Mouse (Mus musculus): ENCODE measurements around the gene Vav2. TPM values are rescaled to one million over a fixed set of nuclear protein-coding genes. Genes with fewer than 3 reads are reported as not detected.

Gene Vav2
- polyA plus RNA-seq, 1 experiment = 28.1 TPM

- no peak for DNase-seq
- H3K4me1 ChIP-seq (ENCODE audit: control insufficient read depth, insufficient read depth, low read length) = peaks cover 4% of the 10 kb centered on the region; the same call in 1 of the 2 replicates
- no peak overlapping the region for H3K27ac ChIP-seq (ENCODE audit: insufficient read depth, low read depth, low read length)
- H3K27me3 ChIP-seq (replicated peaks; ENCODE audit: control insufficient read depth, insufficient read depth, low read length) = no peaks in the 10 kb centered on the region
- TF ChIP-seq POLR2A (IDR thresholded peaks at IDR 0.05; ENCODE audit: low read depth, low read length) (no peak), CTCF (conservative IDR thresholded peaks at IDR 0.05; ENCODE audit: insufficient read depth, insufficient read length, low read depth, low read length) (no peak)
- no peaks in the 10 kb centered on the region for H3K36me3 ChIP-seq (ENCODE audit: control insufficient read depth, insufficient read depth, low read length)
- no peak overlapping the region for H3K4me3 ChIP-seq (ENCODE audit: insufficient read depth, low read depth, low read length)
- WGBS = 70% methylated on average over 3 of the region's 3 CpGs
Measured at GRCm38 (mm10) chr2:27312500-27312899, 114.3 kb downstream of the Vav2 start.

- DNase-seq = no peak
- Histone ChIP-seq H3K27me3 (replicated peaks; ENCODE audit: control insufficient read depth, insufficient read depth, low read length) (no peaks in the 10 kb centered on the region), H3K36me3 (ENCODE audit: control insufficient read depth, insufficient read depth, low read length) (no peaks in the 10 kb centered on the region), H3K27ac (ENCODE audit: insufficient read depth, low read depth, low read length) (no peak overlapping the region), H3K4me3 (ENCODE audit: insufficient read depth, low read depth, low read length) (no peak overlapping the region), H3K4me1 (ENCODE audit: control insufficient read depth, insufficient read depth, low read length) (no peaks in the 10 kb centered on the region)
- WGBS = 91% methylated on average over 3 of the region's 3 CpGs
- no peak for TF ChIP-seq POLR2A (IDR thresholded peaks at IDR 0.05; ENCODE audit: low read depth, low read length)
- no peak for TF ChIP-seq CTCF (conservative IDR thresholded peaks at IDR 0.05; ENCODE audit: insufficient read depth, insufficient read length, low read depth, low read length)
Measured at GRCm38 (mm10) chr2:27311606-27312005, 115.2 kb downstream of the Vav2 start.

GRCm38 (mm10) chr2:27310908-27311307 is 115.9 kb downstream of the Vav2 start:
- peak; percentile 68 for DNase-seq
- TF ChIP-seq CTCF (conservative IDR thresholded peaks at IDR 0.05; ENCODE audit: insufficient read depth, insufficient read length, low read depth, low read length) = no peak
- Histone ChIP-seq H3K27me3 (replicated peaks; ENCODE audit: control insufficient read depth, insufficient read depth, low read length) (no peaks in the 10 kb centered on the region), H3K4me1 (ENCODE audit: control insufficient read depth, insufficient read depth, low read length) (no peaks in the 10 kb centered on the region), H3K36me3 (ENCODE audit: control insufficient read depth, insufficient read depth, low read length) (no peaks in the 10 kb centered on the region), H3K27ac (ENCODE audit: insufficient read depth, low read depth, low read length) (no peak overlapping the region), H3K4me3 (ENCODE audit: insufficient read depth, low read depth, low read length) (no peak overlapping the region)
- WGBS = 62% methylated on average over 5 of the region's 5 CpGs

GRCm38 (mm10) chr2:27310221-27310620 is 116.6 kb downstream of the Vav2 start:
- peaks cover 4% of the 10 kb centered on the region for H3K4me1 ChIP-seq (ENCODE audit: control insufficient read depth, insufficient read depth, low read length)
- WGBS = 76% methylated on average over 5 of the region's 5 CpGs
- no peak overlapping the region for H3K27ac ChIP-seq (ENCODE audit: insufficient read depth, low read depth, low read length)
- H3K36me3 ChIP-seq (ENCODE audit: control insufficient read depth, insufficient read depth, low read length) = no peaks in the 10 kb centered on the region
- TF ChIP-seq POLR2A (IDR thresholded peaks at IDR 0.05; ENCODE audit: low read depth, low read length) (no peak), CTCF (conservative IDR thresholded peaks at IDR 0.05; ENCODE audit: insufficient read depth, insufficient read length, low read depth, low read length) (no peak)
- no peak overlapping the region for H3K4me3 ChIP-seq (ENCODE audit: insufficient read depth, low read depth, low read length)
- DNase-seq = no peak
- H3K27me3 ChIP-seq (replicated peaks; ENCODE audit: control insufficient read depth, insufficient read depth, low read length) = no peaks in the 10 kb centered on the region

GRCm38 (mm10) chr2:27306628-27307027 is 120.2 kb downstream of the Vav2 start:
- no peak overlapping the region for H3K27ac ChIP-seq (ENCODE audit: insufficient read depth, low read depth, low read length)
- TF ChIP-seq CTCF (conservative IDR thresholded peaks at IDR 0.05; ENCODE audit: insufficient read depth, insufficient read length, low read depth, low read length) (no peak), POLR2A (IDR thresholded peaks at IDR 0.05; ENCODE audit: low read depth, low read length) (no peak)
- H3K4me3 ChIP-seq (ENCODE audit: insufficient read depth, low read depth, low read length) = no peak overlapping the region
- no peak for DNase-seq
- H3K27me3 ChIP-seq (replicated peaks; ENCODE audit: control insufficient read depth, insufficient read depth, low read length) = no peaks in the 10 kb centered on the region
- H3K4me1 ChIP-seq (ENCODE audit: control insufficient read depth, insufficient read depth, low read length) = peaks cover 13% of the 10 kb centered on the region
- H3K36me3 ChIP-seq (ENCODE audit: control insufficient read depth, insufficient read depth, low read length) = no peaks in the 10 kb centered on the region
- WGBS = 77% methylated on average over 8 of the region's 8 CpGs

GRCm38 (mm10) chr2:27304741-27305140 is 122.1 kb downstream of the Vav2 start:
- Histone ChIP-seq H3K36me3 (ENCODE audit: control insufficient read depth, insufficient read depth, low read length) (no peaks in the 10 kb centered on the region), H3K27ac (ENCODE audit: insufficient read depth, low read depth, low read length) (no peak overlapping the region), H3K4me1 (ENCODE audit: control insufficient read depth, insufficient read depth, low read length) (peaks cover 13% of the 10 kb centered on the region), H3K27me3 (replicated peaks; ENCODE audit: control insufficient read depth, insufficient read depth, low read length) (no peaks in the 10 kb centered on the region), H3K4me3 (ENCODE audit: insufficient read depth, low read depth, low read length) (no peak overlapping the region)
- no peak for TF ChIP-seq POLR2A (IDR thresholded peaks at IDR 0.05; ENCODE audit: low read depth, low read length)
- TF ChIP-seq CTCF (conservative IDR thresholded peaks at IDR 0.05; ENCODE audit: insufficient read depth, insufficient read length, low read depth, low read length) = no peak
- DNase-seq = peak; percentile 93
- 16% methylated on average over 13 of the region's 13 CpGs for WGBS

GRCm38 (mm10) chr2:27304074-27304473 is 122.8 kb downstream of the Vav2 start:
- DNase-seq = no peak
- TF ChIP-seq CTCF (conservative IDR thresholded peaks at IDR 0.05; ENCODE audit: insufficient read depth, insufficient read length, low read depth, low read length) (no peak), POLR2A (IDR thresholded peaks at IDR 0.05; ENCODE audit: low read depth, low read length) (no peak)
- Histone ChIP-seq H3K27me3 (replicated peaks; ENCODE audit: control insufficient read depth, insufficient read depth, low read length) (no peaks in the 10 kb centered on the region), H3K27ac (ENCODE audit: insufficient read depth, low read depth, low read length) (no peak overlapping the region), H3K36me3 (ENCODE audit: control insufficient read depth, insufficient read depth, low read length) (no peaks in the 10 kb centered on the region), H3K4me3 (ENCODE audit: insufficient read depth, low read depth, low read length) (no peak overlapping the region), H3K4me1 (ENCODE audit: control insufficient read depth, insufficient read depth, low read length) (peaks cover 13% of the 10 kb centered on the region)
